Mouse (Mus musculus): ENCODE data around the gene Tmx1. TPM values are rescaled to one million over a fixed set of nuclear protein-coding genes. Genes with fewer than 3 reads are reported as not detected.

The Tmx1 gene
- polyA plus RNA-seq, 1 experiment from 2014 or later = 104 TPM

DNA sequence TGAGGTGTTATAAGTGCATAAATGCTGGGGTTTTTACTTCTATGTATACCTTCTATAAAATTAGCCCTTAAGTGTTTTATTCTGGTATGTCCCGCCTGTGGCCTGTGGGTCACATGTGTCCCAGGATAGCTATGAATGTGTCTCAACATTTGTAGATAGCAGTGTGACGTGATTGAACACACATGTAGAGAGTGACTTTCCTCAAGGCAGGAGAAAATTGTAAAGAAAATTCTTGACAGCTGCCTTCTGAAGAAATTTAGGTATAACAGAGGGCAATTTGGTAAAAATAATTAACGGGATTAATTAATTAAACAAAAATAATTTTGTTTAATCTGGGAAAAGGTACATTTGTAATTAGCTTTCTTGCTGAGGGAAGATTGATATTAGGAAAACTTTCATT is 22.4 kb downstream of the Tmx1 start:
- no peaks in the 10 kb centered on the region for H3K36me3 ChIP-seq (ENCODE audit: control insufficient read depth, insufficient read depth, low read length)
- ATAC-seq (ENCODE audit: low FRiP score) = no peak

DNA sequence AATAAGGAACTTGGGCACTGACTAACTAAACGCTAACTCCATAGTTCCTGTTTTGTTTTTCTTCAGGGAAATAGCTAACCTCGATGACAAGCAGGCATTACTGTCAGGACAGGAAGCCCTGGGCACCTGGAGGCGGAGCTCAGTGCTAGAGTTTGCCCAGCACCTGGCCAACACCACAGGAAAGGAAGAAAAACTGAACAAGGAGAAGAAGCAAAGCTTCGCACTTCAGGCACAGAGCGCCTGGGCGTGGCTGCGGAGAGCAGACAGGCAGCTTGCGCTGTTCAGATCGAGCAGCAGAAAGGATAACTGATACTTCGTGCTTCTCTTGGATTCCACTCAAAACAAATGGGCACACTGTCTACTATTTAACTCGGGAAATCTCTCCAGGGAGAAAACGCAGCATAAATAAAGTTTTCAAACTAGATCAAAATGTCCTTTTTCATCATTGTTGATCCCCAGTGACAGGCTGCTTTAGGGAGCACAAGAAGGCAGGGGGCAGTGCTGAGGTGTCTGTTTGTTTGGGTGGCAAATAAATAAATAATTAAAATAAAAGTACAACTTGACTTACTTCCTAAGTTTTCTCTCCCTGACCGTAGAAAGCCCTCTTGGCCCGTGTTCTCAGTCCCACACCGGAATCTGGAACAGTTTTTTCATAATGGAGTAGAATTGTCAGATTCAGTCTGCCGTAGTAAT is 24.1 kb downstream of the Tmx1 start:
- Histone ChIP-seq H3K9me3 (ENCODE audit: control insufficient read depth, low read length) (no peaks in the 10 kb centered on the region), H3K27me3 (ENCODE audit: control insufficient read depth, insufficient read depth, low read length) (no peaks in the 10 kb centered on the region), H3K9ac (ENCODE audit: low read depth, low read length) (no peak overlapping the region), H3K36me3 (ENCODE audit: control insufficient read depth, insufficient read depth, low read length) (no peaks in the 10 kb centered on the region), H3K4me3 (ENCODE audit: low read depth, low read length) (no peak overlapping the region), H3K27ac (ENCODE audit: low read depth, low read length) (no peak overlapping the region), H3K4me2 (replicated peaks; ENCODE audit: low read depth, low read length) (no peak overlapping the region), H3K4me1 (replicated peaks; ENCODE audit: control insufficient read depth, insufficient read depth, low read length) (no peaks in the 10 kb centered on the region)
- WGBS = 81% methylated on average over 16 of the region's 16 CpGs
- DNase-seq (ENCODE audit: low spot score) (no peak), ATAC-seq (ENCODE audit: low FRiP score) (no peak)

More for the DNA sequence above, 22.4 kb downstream of the Tmx1 start:
- Histone ChIP-seq H3K4me1 (replicated peaks; ENCODE audit: control insufficient read depth, insufficient read depth, low read length) (no peaks in the 10 kb centered on the region), H3K9me3 (ENCODE audit: control insufficient read depth, low read length) (no peaks in the 10 kb centered on the region), H3K27ac (ENCODE audit: low read depth, low read length) (no peak overlapping the region), H3K27me3 (ENCODE audit: control insufficient read depth, insufficient read depth, low read length) (no peaks in the 10 kb centered on the region), H3K9ac (ENCODE audit: low read depth, low read length) (no peak overlapping the region), H3K4me3 (ENCODE audit: low read depth, low read length) (no peak overlapping the region), H3K4me2 (replicated peaks; ENCODE audit: low read depth, low read length) (no peak overlapping the region)
- DNase-seq (ENCODE audit: low spot score) = no peak
- WGBS = 87% methylated on average over 3 of the region's 3 CpGs

DNA sequence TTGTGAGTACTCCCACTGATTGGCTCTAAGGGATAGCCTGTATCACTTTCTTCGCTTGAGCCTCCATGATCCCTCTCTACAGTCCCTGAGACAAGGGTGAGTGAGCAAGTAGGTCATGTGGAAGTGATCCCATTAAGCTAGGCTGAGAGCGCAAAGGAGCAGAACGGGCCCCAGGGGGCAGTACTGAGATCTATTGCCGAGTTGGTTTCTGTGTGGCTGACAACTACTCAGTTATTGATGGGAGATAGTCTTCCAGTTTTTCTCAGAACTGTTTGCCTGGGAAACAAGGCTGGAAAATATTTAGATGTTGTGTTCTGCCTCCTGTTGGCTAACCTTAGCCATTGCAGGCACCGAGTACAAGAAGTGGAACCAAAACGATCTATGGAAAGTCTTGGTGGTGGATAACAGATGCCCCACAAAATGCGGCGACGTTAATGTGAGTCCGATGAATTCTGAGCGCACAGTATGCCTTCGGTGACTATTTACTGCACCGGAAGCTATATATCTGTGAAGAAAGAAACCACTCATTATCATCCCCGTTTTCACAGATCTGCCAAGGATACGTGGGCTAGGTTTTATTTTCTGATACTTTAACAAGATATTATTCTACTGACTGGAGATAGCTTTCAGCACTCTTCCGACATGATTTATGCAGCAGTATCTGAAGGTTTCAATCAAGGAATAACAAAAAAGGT is 24.8 kb downstream of the Tmx1 start:
- ATAC-seq (ENCODE audit: low FRiP score) = no peak
- Histone ChIP-seq H3K27me3 (ENCODE audit: control insufficient read depth, insufficient read depth, low read length) (no peaks in the 10 kb centered on the region), H3K9ac (ENCODE audit: low read depth, low read length) (no peak overlapping the region), H3K4me1 (replicated peaks; ENCODE audit: control insufficient read depth, insufficient read depth, low read length) (no peaks in the 10 kb centered on the region), H3K4me2 (replicated peaks; ENCODE audit: low read depth, low read length) (no peak overlapping the region), H3K9me3 (ENCODE audit: control insufficient read depth, low read length) (no peaks in the 10 kb centered on the region), H3K36me3 (ENCODE audit: control insufficient read depth, insufficient read depth, low read length) (no peaks in the 10 kb centered on the region), H3K4me3 (ENCODE audit: low read depth, low read length) (no peak overlapping the region), H3K27ac (ENCODE audit: low read depth, low read length) (no peak overlapping the region)
- 76% methylated on average over 16 of the region's 16 CpGs for whole genome bisulfite sequencing
- DNase-seq (ENCODE audit: low spot score) = peak; percentile 65

DNA sequence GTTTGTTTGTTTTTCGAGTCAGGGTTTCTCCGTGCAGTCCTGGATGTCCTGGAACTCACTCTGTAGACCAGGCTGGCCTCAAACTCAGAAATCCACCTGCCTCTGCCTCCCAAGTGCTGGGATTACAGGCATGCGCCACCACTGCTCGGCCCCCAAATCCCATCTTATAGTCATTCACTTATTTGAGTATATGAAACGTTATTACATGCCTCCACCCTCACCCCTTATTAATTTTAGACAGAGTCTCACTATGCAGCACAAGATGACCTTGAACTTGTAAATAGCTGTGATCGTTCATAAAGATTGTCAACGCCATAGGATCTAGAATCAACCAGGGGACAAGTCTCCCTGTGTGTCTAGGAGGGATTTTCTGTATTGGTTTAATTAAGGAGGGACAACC is 33.1 kb downstream of the Tmx1 start:
- no peaks in the 10 kb centered on the region for H3K27me3 ChIP-seq (ENCODE audit: control insufficient read depth, insufficient read depth, low read length)
- ATAC-seq (ENCODE audit: low FRiP score) = no peak
- no peak overlapping the region for H3K4me2 ChIP-seq (replicated peaks; ENCODE audit: low read depth, low read length)
- no peak overlapping the region for H3K27ac ChIP-seq (ENCODE audit: low read depth, low read length)
- H3K36me3 ChIP-seq (ENCODE audit: control insufficient read depth, insufficient read depth, low read length) = no peaks in the 10 kb centered on the region
- H3K9me3 ChIP-seq (ENCODE audit: control insufficient read depth, low read length) = no peaks in the 10 kb centered on the region
- H3K4me1 ChIP-seq (replicated peaks; ENCODE audit: control insufficient read depth, insufficient read depth, low read length) = no peaks in the 10 kb centered on the region
- H3K9ac ChIP-seq (ENCODE audit: low read depth, low read length) = no peak overlapping the region
- no peak overlapping the region for H3K4me3 ChIP-seq (ENCODE audit: low read depth, low read length)
- DNase-seq (ENCODE audit: low spot score) = no peak
- WGBS = 90% methylated on average over 7 of the region's 7 CpGs

DNA sequence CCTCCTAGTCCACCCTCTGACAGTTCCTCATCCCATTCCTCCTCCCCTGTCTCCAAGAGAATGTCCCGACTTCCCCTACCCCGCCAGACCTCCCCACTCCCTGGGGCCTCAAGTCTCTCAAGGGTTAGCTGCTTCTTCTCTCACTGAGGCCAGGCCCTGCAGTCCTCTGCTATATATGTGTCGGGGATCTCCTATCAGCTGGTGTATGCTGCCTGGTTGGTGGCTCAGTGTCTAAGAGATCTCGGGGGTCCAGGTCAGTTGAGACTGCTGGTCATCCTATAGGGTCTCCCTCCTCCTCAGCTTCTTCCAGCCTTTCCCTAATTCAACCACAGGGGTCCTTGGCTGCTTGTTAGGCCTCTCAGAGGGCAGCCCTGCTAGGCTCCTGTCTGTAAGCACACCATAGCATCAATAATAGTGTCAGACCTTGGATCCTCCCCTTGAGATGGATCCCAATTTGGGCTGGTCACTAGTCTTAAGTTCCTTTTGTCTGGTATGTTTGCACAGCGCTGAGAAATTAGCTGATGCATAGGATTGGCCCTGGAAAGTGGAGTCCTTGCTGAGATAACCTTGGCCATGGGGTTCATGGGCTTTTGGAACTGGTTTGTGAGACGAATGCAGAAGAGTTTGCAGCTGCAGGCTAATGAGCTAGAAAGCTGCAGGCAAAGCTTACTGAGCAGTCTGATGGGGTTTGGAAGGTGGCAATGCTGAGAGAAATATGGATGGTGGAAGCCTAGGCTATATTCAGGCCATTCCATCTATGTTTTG is 34.0 kb downstream of the Tmx1 start:
- Histone ChIP-seq H3K4me3 (ENCODE audit: low read depth, low read length) (no peak overlapping the region), H3K9me3 (ENCODE audit: control insufficient read depth, low read length) (no peaks in the 10 kb centered on the region), H3K4me2 (replicated peaks; ENCODE audit: low read depth, low read length) (no peak overlapping the region), H3K36me3 (ENCODE audit: control insufficient read depth, insufficient read depth, low read length) (no peaks in the 10 kb centered on the region), H3K4me1 (replicated peaks; ENCODE audit: control insufficient read depth, insufficient read depth, low read length) (no peaks in the 10 kb centered on the region), H3K27me3 (ENCODE audit: control insufficient read depth, insufficient read depth, low read length) (no peaks in the 10 kb centered on the region), H3K27ac (ENCODE audit: low read depth, low read length) (no peak overlapping the region), H3K9ac (ENCODE audit: low read depth, low read length) (no peak overlapping the region)
- ATAC-seq (ENCODE audit: low FRiP score) (no peak), DNase-seq (ENCODE audit: low spot score) (no peak)
- WGBS = 84% methylated on average over 6 of the region's 6 CpGs

DNA sequence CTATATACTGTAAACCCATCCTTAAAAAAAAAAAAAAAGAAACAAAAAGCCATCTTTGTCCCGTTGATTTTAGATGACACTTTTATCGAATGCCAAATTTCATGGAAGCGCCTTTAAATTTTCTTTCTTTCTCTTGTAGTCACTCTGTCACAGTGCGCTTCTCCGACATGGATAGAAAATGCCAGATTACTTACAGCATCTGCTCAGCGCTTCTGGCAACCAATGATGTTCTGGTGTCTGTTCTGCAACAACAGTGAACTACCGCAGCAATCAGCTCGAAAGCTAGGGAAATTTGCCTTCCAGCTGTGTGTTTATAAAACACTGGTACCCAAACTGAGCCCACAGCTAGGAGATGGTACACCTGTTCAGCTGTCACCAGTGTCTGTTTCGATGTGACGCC is 39.5 kb downstream of the Tmx1 start:
- no peak for ATAC-seq (ENCODE audit: low FRiP score)
- H3K9me3 ChIP-seq (ENCODE audit: control insufficient read depth, low read length) = no peaks in the 10 kb centered on the region
- H3K4me3 ChIP-seq (ENCODE audit: low read depth, low read length) = no peak overlapping the region
- no peaks in the 10 kb centered on the region for H3K27me3 ChIP-seq (ENCODE audit: control insufficient read depth, insufficient read depth, low read length)
- H3K27ac ChIP-seq (ENCODE audit: low read depth, low read length) = no peak overlapping the region
- no peak overlapping the region for H3K9ac ChIP-seq (ENCODE audit: low read depth, low read length)
- no peak for DNase-seq (ENCODE audit: low spot score)
- no peaks in the 10 kb centered on the region for H3K36me3 ChIP-seq (ENCODE audit: control insufficient read depth, insufficient read depth, low read length)
- H3K4me1 ChIP-seq (replicated peaks; ENCODE audit: control insufficient read depth, insufficient read depth, low read length) = no peaks in the 10 kb centered on the region
- no peak overlapping the region for H3K4me2 ChIP-seq (replicated peaks; ENCODE audit: low read depth, low read length)
- WGBS = 93% methylated on average over 10 of the region's 10 CpGs

DNA sequence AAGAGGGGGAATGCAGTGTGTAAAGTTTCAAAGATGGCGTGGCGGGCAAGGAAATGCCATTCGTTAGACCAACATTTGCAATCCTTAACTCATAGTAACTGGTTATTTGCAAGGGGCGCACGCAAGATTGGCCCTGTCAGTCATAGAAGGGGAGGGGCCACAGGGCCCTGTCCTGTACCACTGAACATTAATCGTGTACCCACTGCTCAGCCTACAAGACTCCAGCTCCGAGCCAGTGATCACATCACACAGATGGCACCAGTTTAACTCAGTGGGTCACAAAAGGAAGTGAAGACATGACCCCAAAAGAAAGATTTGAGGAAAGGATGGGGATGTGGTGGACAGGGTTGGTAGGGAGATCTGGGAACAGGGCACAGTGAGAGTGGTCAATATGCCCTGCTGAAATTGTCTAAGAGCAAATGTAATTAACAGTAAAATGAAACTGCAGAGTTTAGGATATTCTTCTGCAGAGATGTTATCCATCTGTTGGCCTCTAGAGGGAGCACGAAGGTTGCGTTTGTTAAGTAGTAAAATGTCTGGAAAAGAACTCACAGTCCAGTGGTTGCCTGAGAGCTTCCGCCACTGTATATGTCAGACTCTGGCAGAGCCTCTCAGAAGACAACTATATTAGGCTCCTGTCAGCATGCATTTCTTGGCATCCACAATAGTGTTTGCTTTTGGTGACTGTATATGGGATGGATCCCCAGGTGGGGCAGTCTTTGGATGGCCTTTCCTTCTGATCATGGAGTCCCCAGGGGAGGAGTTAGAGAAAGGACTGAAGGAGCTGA is 41.8 kb downstream of the Tmx1 start:
- no peaks in the 10 kb centered on the region for H3K36me3 ChIP-seq (ENCODE audit: control insufficient read depth, insufficient read depth, low read length)
- 61% methylated on average over 10 of the region's 10 CpGs for WGBS
- no peak overlapping the region for H3K4me2 ChIP-seq (replicated peaks; ENCODE audit: low read depth, low read length)
- no peak overlapping the region for H3K27ac ChIP-seq (ENCODE audit: low read depth, low read length)
- no peaks in the 10 kb centered on the region for H3K4me1 ChIP-seq (replicated peaks; ENCODE audit: control insufficient read depth, insufficient read depth, low read length)
- H3K4me3 ChIP-seq (ENCODE audit: low read depth, low read length) = no peak overlapping the region
- no peak overlapping the region for H3K9ac ChIP-seq (ENCODE audit: low read depth, low read length)
- no peaks in the 10 kb centered on the region for H3K27me3 ChIP-seq (ENCODE audit: control insufficient read depth, insufficient read depth, low read length)
- no peak; the same call in 1 of the 2 replicates for ATAC-seq (ENCODE audit: low FRiP score)
- no peaks in the 10 kb centered on the region for H3K9me3 ChIP-seq (ENCODE audit: control insufficient read depth, low read length)
- DNase-seq (ENCODE audit: low spot score) = peak; percentile 74

DNA sequence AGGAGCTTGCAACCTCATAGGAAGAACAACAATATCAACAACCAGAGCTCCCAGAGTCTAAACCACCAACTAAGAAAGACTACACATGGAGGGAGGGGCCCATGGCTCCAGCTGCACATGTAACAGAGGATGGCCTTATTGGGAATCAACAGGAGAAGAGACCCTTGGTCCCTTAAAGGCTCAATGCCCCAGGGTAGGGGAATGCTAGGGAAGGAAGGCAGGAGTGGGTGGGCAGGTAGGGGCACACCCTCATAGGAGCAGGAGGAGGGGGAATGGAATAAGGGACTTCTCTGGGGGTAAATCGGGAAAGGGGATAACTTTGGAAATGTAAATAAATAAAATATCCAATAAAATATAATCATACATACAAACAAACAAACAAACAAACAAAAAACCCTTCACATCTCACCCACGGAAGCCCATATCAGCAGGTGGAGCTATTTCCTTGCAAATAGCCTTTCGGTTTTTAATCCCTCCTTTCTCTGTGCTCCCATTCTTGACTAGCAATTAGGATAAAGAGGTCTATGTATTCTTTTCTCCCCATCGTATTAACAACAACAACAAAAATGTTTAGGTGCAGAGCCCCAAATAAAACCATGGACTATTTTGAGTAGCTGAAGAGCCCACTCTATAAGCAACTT is 42.5 kb downstream of the Tmx1 start:
- Histone ChIP-seq H3K4me1 (replicated peaks; ENCODE audit: control insufficient read depth, insufficient read depth, low read length) (no peaks in the 10 kb centered on the region), H3K36me3 (ENCODE audit: control insufficient read depth, insufficient read depth, low read length) (no peaks in the 10 kb centered on the region), H3K27ac (ENCODE audit: low read depth, low read length) (no peak overlapping the region), H3K9me3 (ENCODE audit: control insufficient read depth, low read length) (no peaks in the 10 kb centered on the region), H3K4me2 (replicated peaks; ENCODE audit: low read depth, low read length) (no peak overlapping the region), H3K4me3 (ENCODE audit: low read depth, low read length) (no peak overlapping the region), H3K27me3 (ENCODE audit: control insufficient read depth, insufficient read depth, low read length) (no peaks in the 10 kb centered on the region), H3K9ac (ENCODE audit: low read depth, low read length) (no peak overlapping the region)
- ATAC-seq (ENCODE audit: low FRiP score) (no peak), DNase-seq (ENCODE audit: low spot score) (no peak)
- 67% methylated on average over 4 of the region's 4 CpGs for WGBS
